Mouse (Mus musculus): ENCODE results near the gene Ube4a. TPM values are rescaled to one million over a fixed set of nuclear protein-coding genes. Genes with fewer than 3 reads are reported as not detected.
A peak's percentile ranks its signal among the peaks of the same experiment; 100 is the strongest.

The Ube4a gene
- polyA plus RNA-seq, 1 experiment from 2014 or later: 18.6 TPM

- H3K27ac ChIP-seq: no peak overlapping the region
- DNase-seq (ENCODE audit: low spot score) (no peak), ATAC-seq (replicated peaks; ENCODE audit: low FRiP score, low read depth) (no peak)
- no peaks in the 10 kb centered on the region for H3K4me1 ChIP-seq (replicated peaks; ENCODE audit: insufficient read depth, low read length)
- H3K9ac ChIP-seq (ENCODE audit: low read depth, low read length): no peak overlapping the region
- no peak overlapping the region for H3K4me3 ChIP-seq (replicated peaks; ENCODE audit: low read depth, low read length)
- 65% methylated on average over 4 of the region's 4 CpGs for WGBS
- no peaks in the 10 kb centered on the region for H3K9me3 ChIP-seq (replicated peaks; ENCODE audit: low read length)
- no peak overlapping the region for H3K4me2 ChIP-seq (ENCODE audit: low read length)
- H3K36me3 ChIP-seq (ENCODE audit: insufficient read depth, low read length): no peaks in the 10 kb centered on the region
- H3K27me3 ChIP-seq (ENCODE audit: insufficient read depth, low read length): no peaks in the 10 kb centered on the region
- TF ChIP-seq CTCF (IDR thresholded peaks at IDR 0.05; ENCODE audit: low read depth): peak; percentile 52
Measured at GRCm38 (mm10) chr9:44900402-44900801, 65.0 kb downstream of the Ube4a start.

- no peak for TF ChIP-seq CTCF (IDR thresholded peaks at IDR 0.05; ENCODE audit: low read depth)
Measured at GRCm38 (mm10) chr9:44899716-44900115, 65.7 kb downstream of the Ube4a start.

GRCm38 (mm10) chr9:44897024-44897423, 68.4 kb downstream of the Ube4a start:
- Histone ChIP-seq H3K36me3 (ENCODE audit: insufficient read depth, low read length) (no peaks in the 10 kb centered on the region), H3K4me1 (replicated peaks; ENCODE audit: insufficient read depth, low read length) (no peaks in the 10 kb centered on the region), H3K4me3 (replicated peaks; ENCODE audit: low read depth, low read length) (no peak overlapping the region), H3K27me3 (ENCODE audit: insufficient read depth, low read length) (no peaks in the 10 kb centered on the region), H3K4me2 (ENCODE audit: low read length) (no peak overlapping the region), H3K9ac (ENCODE audit: low read depth, low read length) (no peak overlapping the region), H3K9me3 (replicated peaks; ENCODE audit: low read length) (no peaks in the 10 kb centered on the region), H3K27ac (no peak overlapping the region)
- no peak for TF ChIP-seq CTCF (IDR thresholded peaks at IDR 0.05; ENCODE audit: low read depth)
- no peak for ATAC-seq (replicated peaks; ENCODE audit: low FRiP score, low read depth)
- DNase-seq (ENCODE audit: low spot score): no peak
- 55% methylated on average over 4 of the region's 4 CpGs for WGBS

More at GRCm38 (mm10) chr9:44899716-44900115, 65.7 kb downstream of the Ube4a start:
- Histone ChIP-seq H3K27me3 (ENCODE audit: insufficient read depth, low read length) (no peaks in the 10 kb centered on the region), H3K4me1 (replicated peaks; ENCODE audit: insufficient read depth, low read length) (no peaks in the 10 kb centered on the region), H3K27ac (0 out of 2 replicates have a peak overlapping the region, but pooled peaks have one; percentile 25), H3K9ac (ENCODE audit: low read depth, low read length) (no peak overlapping the region), H3K4me2 (ENCODE audit: low read length) (no peak overlapping the region), H3K4me3 (replicated peaks; ENCODE audit: low read depth, low read length) (no peak overlapping the region), H3K36me3 (ENCODE audit: insufficient read depth, low read length) (no peaks in the 10 kb centered on the region), H3K9me3 (replicated peaks; ENCODE audit: low read length) (no peaks in the 10 kb centered on the region)
- DNase-seq (ENCODE audit: low spot score) (no peak), ATAC-seq (replicated peaks; ENCODE audit: low FRiP score, low read depth) (no peak)
- 43% methylated on average over 3 of the region's 3 CpGs for WGBS

- no peak for DNase-seq (ENCODE audit: low spot score)
- no peak for ATAC-seq (replicated peaks; ENCODE audit: low FRiP score, low read depth)
- no peak for TF ChIP-seq CTCF (IDR thresholded peaks at IDR 0.05; ENCODE audit: low read depth)
- Histone ChIP-seq H3K9me3 (replicated peaks; ENCODE audit: low read length) (no peaks in the 10 kb centered on the region), H3K4me2 (ENCODE audit: low read length) (no peak overlapping the region), H3K4me1 (replicated peaks; ENCODE audit: insufficient read depth, low read length) (no peaks in the 10 kb centered on the region), H3K4me3 (replicated peaks; ENCODE audit: low read depth, low read length) (no peak overlapping the region), H3K27ac (no peak overlapping the region), H3K9ac (ENCODE audit: low read depth, low read length) (no peak overlapping the region), H3K36me3 (ENCODE audit: insufficient read depth, low read length) (no peaks in the 10 kb centered on the region), H3K27me3 (ENCODE audit: insufficient read depth, low read length) (no peaks in the 10 kb centered on the region)
- WGBS: 57% methylated on average over 3 of the region's 3 CpGs
Measured at GRCm38 (mm10) chr9:44892664-44893063, 72.7 kb downstream of the Ube4a start.

- DNase-seq (ENCODE audit: low spot score) (no peak), ATAC-seq (replicated peaks; ENCODE audit: low FRiP score, low read depth) (no peak)
- no peak overlapping the region for H3K27ac ChIP-seq
- H3K9me3 ChIP-seq (replicated peaks; ENCODE audit: low read length): no peaks in the 10 kb centered on the region
- 88% methylated on average over 6 of the region's 6 CpGs for WGBS
- H3K9ac ChIP-seq (ENCODE audit: low read depth, low read length): no peak overlapping the region
- H3K4me1 ChIP-seq (replicated peaks; ENCODE audit: insufficient read depth, low read length): no peaks in the 10 kb centered on the region
- TF ChIP-seq CTCF (IDR thresholded peaks at IDR 0.05; ENCODE audit: low read depth): no peak
- no peaks in the 10 kb centered on the region for H3K27me3 ChIP-seq (ENCODE audit: insufficient read depth, low read length)
- H3K4me2 ChIP-seq (ENCODE audit: low read length): no peak overlapping the region
- no peaks in the 10 kb centered on the region for H3K36me3 ChIP-seq (ENCODE audit: insufficient read depth, low read length)
- H3K4me3 ChIP-seq (replicated peaks; ENCODE audit: low read depth, low read length): no peak overlapping the region
Measured at GRCm38 (mm10) chr9:44891210-44891609, 74.2 kb downstream of the Ube4a start.

- TF ChIP-seq CTCF (IDR thresholded peaks at IDR 0.05; ENCODE audit: low read depth): no peak
- DNase-seq (ENCODE audit: low spot score): no peak
- 69% methylated on average over 2 of the region's 2 CpGs for WGBS
- Histone ChIP-seq H3K27ac (no peak overlapping the region), H3K9me3 (replicated peaks; ENCODE audit: low read length) (no peaks in the 10 kb centered on the region), H3K36me3 (ENCODE audit: insufficient read depth, low read length) (no peaks in the 10 kb centered on the region), H3K4me1 (replicated peaks; ENCODE audit: insufficient read depth, low read length) (no peaks in the 10 kb centered on the region), H3K4me3 (replicated peaks; ENCODE audit: low read depth, low read length) (no peak overlapping the region), H3K4me2 (ENCODE audit: low read length) (no peak overlapping the region), H3K9ac (ENCODE audit: low read depth, low read length) (no peak overlapping the region), H3K27me3 (ENCODE audit: insufficient read depth, low read length) (no peaks in the 10 kb centered on the region)
- ATAC-seq (replicated peaks; ENCODE audit: low FRiP score, low read depth): no peak
Measured at GRCm38 (mm10) chr9:44890122-44890521, 75.3 kb downstream of the Ube4a start.

GRCm38 (mm10) chr9:44888114-44888624, 77.2 kb downstream of the Ube4a start:
- Histone ChIP-seq H3K4me1 (replicated peaks; ENCODE audit: insufficient read depth, low read length) (no peaks in the 10 kb centered on the region), H3K27ac (no peak overlapping the region), H3K9ac (ENCODE audit: low read depth, low read length) (no peak overlapping the region), H3K4me2 (ENCODE audit: low read length) (no peak overlapping the region), H3K27me3 (ENCODE audit: insufficient read depth, low read length) (no peaks in the 10 kb centered on the region), H3K9me3 (replicated peaks; ENCODE audit: low read length) (no peaks in the 10 kb centered on the region), H3K36me3 (ENCODE audit: insufficient read depth, low read length) (no peaks in the 10 kb centered on the region), H3K4me3 (replicated peaks; ENCODE audit: low read depth, low read length) (no peak overlapping the region)
- WGBS: 85% methylated on average over 7 of the region's 7 CpGs
- no peak for TF ChIP-seq CTCF (IDR thresholded peaks at IDR 0.05; ENCODE audit: low read depth)
- no peak for DNase-seq (ENCODE audit: low spot score)
- no peak for ATAC-seq (replicated peaks; ENCODE audit: low FRiP score, low read depth)

All from kidney, postnatal 0 days (tissue).